In genomic region chr5:43634602-43635081, GRCm38 (mm10) we compare ENCODE assay signal across 9 mouse cellular contexts. TPM values are rescaled to one million over a fixed set of nuclear protein-coding genes. Genes with fewer than 3 reads are reported as not detected.
A peak's percentile ranks its signal among the peaks of the same experiment; 100 is the strongest.
DNase-seq lines count a peak whose midpoint lies in the region; ATAC-seq and TF ChIP-seq lines count a peak whose summit lies in the region.
"Had no signal": no experiment of that assay in that cellular context is flagged by ENCODE, and none has a peak within 500 bp of the region (broad histone marks: within the 10 kb centered on the region; RNA-seq: fewer than 3 reads in every experiment).

No protein-coding gene starts in this region.

- no peaks in the 10 kb centered on the region for H3K36me3 ChIP-seq in liver, embryonic 14.5 days (replicated peaks; ENCODE audit: control insufficient read depth, insufficient read depth, low read depth)
- no peaks in the 10 kb centered on the region for H3K36me3 ChIP-seq in liver, embryonic 12.5 days
- H3K36me3 ChIP-seq: liver, embryonic 15.5 days had no signal

- H3K27ac ChIP-seq in liver, embryonic 14.5 days: no peak overlapping the region
- H3K27ac ChIP-seq in liver, embryonic 12.5 days: no peak overlapping the region
- no peak overlapping the region for H3K27ac ChIP-seq in bone marrow macrophage, adult 2 months (ENCODE audit: insufficient read depth, low read depth, low read length)
- H3K27ac ChIP-seq: liver, embryonic 15.5 days had no signal

- no peak for DNase-seq in liver, embryonic 14.5 days (ENCODE audit: low read depth in 3 of 3, low spot score in 3 of 3)
- DNase-seq in left cerebral cortex, adult 9 months (ENCODE audit: low spot score in 2 of 2): peak; percentile 35 to 74
- peak; percentile 40 for DNase-seq in retina, postnatal 1 day
- DNase-seq in thymus, postnatal 4 days: no peak
- no peak for DNase-seq in thymus, postnatal 14 days

- ATAC-seq in liver, embryonic 14.5 days (ENCODE audit: insufficient read depth): no peak
- ATAC-seq in liver, embryonic 12.5 days: no peak
- ATAC-seq in granulocyte monocyte progenitor cell, adult 5-6 weeks (replicated peaks; ENCODE audit: poor library complexity, severe bottlenecking): peak; percentile 53; the same call in 1 of the 2 replicates

- no peak overlapping the region for H3K4me2 ChIP-seq in liver, embryonic 14.5 days (ENCODE audit: low read depth)
- no peak overlapping the region for H3K4me2 ChIP-seq in liver, embryonic 12.5 days
- H3K4me2 ChIP-seq: liver, embryonic 15.5 days had no signal

- H3K9me3 ChIP-seq in liver, embryonic 14.5 days (ENCODE audit: control insufficient read depth, low read length): no peaks in the 10 kb centered on the region
- no peaks in the 10 kb centered on the region for H3K9me3 ChIP-seq in liver, embryonic 12.5 days (replicated peaks)
- H3K9me3 ChIP-seq: liver, embryonic 15.5 days had no signal

- 25% methylated on average over 9 of the region's 9 CpGs for WGBS in liver, embryonic 14.5 days (ENCODE audit: insufficient replicate concordance)
- WGBS in liver, embryonic 12.5 days (ENCODE audit: insufficient replicate concordance): 28% methylated on average over 9 of the region's 9 CpGs

- H3K27me3 ChIP-seq in liver, embryonic 14.5 days (ENCODE audit: control insufficient read depth, insufficient read depth, low read length): no peaks in the 10 kb centered on the region
- H3K27me3 ChIP-seq in liver, embryonic 12.5 days (replicated peaks): no peaks in the 10 kb centered on the region
- H3K27me3 ChIP-seq: liver, embryonic 15.5 days had no signal

- TF ChIP-seq POLR2A in bone marrow macrophage, adult 2 months (IDR thresholded peaks at IDR 0.05; ENCODE audit: borderline replicate concordance, low read depth, low read length): no peak

- no peaks in the 10 kb centered on the region for H3K4me1 ChIP-seq in liver, embryonic 14.5 days (replicated peaks; ENCODE audit: control insufficient read depth in 2 of 2, insufficient read depth in 2 of 2, low read length in 1 of 2)
- H3K4me1 ChIP-seq in liver, embryonic 12.5 days: no peaks in the 10 kb centered on the region
- H3K4me1 ChIP-seq in bone marrow macrophage, adult 2 months (ENCODE audit: control insufficient read depth, insufficient read depth, low read length): no peaks in the 10 kb centered on the region
- H3K4me1 ChIP-seq: liver, embryonic 15.5 days had no signal

- no peak for TF ChIP-seq EP300 in liver, embryonic 14.5 days (IDR thresholded peaks at IDR 0.05; ENCODE audit: low read depth)

- no peak overlapping the region for H3K9ac ChIP-seq in liver, embryonic 14.5 days (replicated peaks)
- H3K9ac ChIP-seq in liver, embryonic 12.5 days: no peak overlapping the region
- H3K9ac ChIP-seq: liver, embryonic 15.5 days had no signal

- TF ChIP-seq CTCF in liver, embryonic 14.5 days (IDR thresholded peaks at IDR 0.05; ENCODE audit: low read depth): peak; percentile 42; the same call in 1 of the 2 replicates
- TF ChIP-seq CTCF in bone marrow macrophage, adult 2 months (IDR thresholded peaks at IDR 0.05; ENCODE audit: low read depth, low read length): 0 out of 2 replicates have a peak, but pooled peaks have one; percentile 23

- no peak overlapping the region for H3K4me3 ChIP-seq in liver, embryonic 14.5 days (ENCODE audit: insufficient read depth in 1 of 2, low read depth in 2 of 2, low read length in 2 of 2)
- no peak overlapping the region for H3K4me3 ChIP-seq in liver, embryonic 12.5 days
- no peak overlapping the region for H3K4me3 ChIP-seq in bone marrow macrophage, adult 2 months (ENCODE audit: insufficient read depth, low read length)
- H3K4me3 ChIP-seq: liver, embryonic 15.5 days had no signal

RNA-seq across cellular contexts. Expression of gene Cc2d2a, which starts 27.5 kb away (rescaled TPM):
- polyA plus RNA-seq in liver, embryonic 14.5 days (2012; rRNA removed): 0.98 and 1.4 TPM in 2 replicates
- 0.75 and 1.3 TPM in 2 replicates for polyA plus RNA-seq in liver, embryonic 14.5 days (2014; fragmentation: Nextera tagmentation; extraction: Ambion mirVana)
- polyA plus RNA-seq in liver, embryonic 12.5 days (2016; fragmentation: Nextera tagmentation; extraction: Ambion mirVana): 2.5 and 2.7 TPM in 2 replicates
- 0.48 and 0.78 TPM in 2 replicates for polyA plus RNA-seq in bone marrow macrophage, adult 2 months (2012; ENCODE audit: insufficient read depth, insufficient read length, missing spikeins)
- 5.2 and 5.4 TPM in 2 replicates for total RNA-seq in granulocyte monocyte progenitor cell, adult 5-6 weeks (2014; fragmentation: Nextera tagmentation)
- 2.6 TPM in 2 replicates for total RNA-seq in granulocyte monocyte progenitor cell, adult 5-6 weeks (2017)

Comparison
In these comparisons a context has a peak if more than half of its experiments do, and no peak if none do; other contexts are left out.
1. DNase-seq: peak in left cerebral cortex, adult 9 months (2 of 2) and retina, postnatal 1 day (single experiment); none in liver, embryonic 14.5 days (0 of 3), thymus, postnatal 4 days (single experiment) and thymus, postnatal 14 days (single experiment).